Mouse (Mus musculus) megakaryocyte, embryonic 14.5 days (primary cell): ENCODE measurements at regions not wholly inside any gene's neighbourhood (a gene's known extent, or its start where the extent isn't known, plus 50 kb on each side); places are given as distances from the start of the nearest gene placed in this dataset.

Experiments used
- H3K27me3 ChIP-seq: replicated peaks from 2 replicates; pipeline ENCODE3; 2012; ENCODE audit warnings: inconsistent platforms
- H3K36me3 ChIP-seq: replicated peaks from 2 replicates; pipeline ENCODE3; 2012; ENCODE audit warnings: low read length, inconsistent platforms, mixed read lengths
- H3K4me1 ChIP-seq: 2 replicates; pipeline ENCODE4 v1.6.1; 2012; ENCODE audit warnings: inconsistent platforms
- H3K4me3 ChIP-seq: replicated peaks from 2 replicates; pipeline ENCODE3; 2012; ENCODE audit warnings: moderate library complexity, mild to moderate bottlenecking, inconsistent platforms
- H3K9me3 ChIP-seq: 2 replicates; pipeline ENCODE4 v1.6.1; 2012; ENCODE audit warnings: inconsistent platforms
- FLI1 ChIP-seq: IDR thresholded peaks from 2 replicates; pipeline ENCODE4 v1.6.1; 2012; ENCODE audit warnings: low read length, inconsistent platforms, mixed read lengths
- GATA1 ChIP-seq: IDR thresholded peaks from 3 replicates; pipeline ENCODE4 v1.6.1; 2012; ENCODE audit warnings: mixed read lengths, low read length, inconsistent platforms, borderline replicate concordance

- no peaks in the 10 kb centered on the region for H3K4me1 ChIP-seq
- TF ChIP-seq GATA1 = no peak
- TF ChIP-seq FLI1 = no peak
- H3K4me3 ChIP-seq = no peak overlapping the region
- no peaks in the 10 kb centered on the region for H3K36me3 ChIP-seq
- H3K27me3 ChIP-seq = no peaks in the 10 kb centered on the region
- peaks cover 10% of the 10 kb centered on the region; the same call in 1 of the 2 replicates for H3K9me3 ChIP-seq
These were observed 128.2 kb downstream of the Inhbb start for GRCm38 (mm10) chr1:119293839-119294238.

GRCm38 (mm10) chr1:119292216-119292615 lies 129.8 kb downstream of the Inhbb start:
- H3K9me3 ChIP-seq = peaks cover 18% of the 10 kb centered on the region

DNA sequence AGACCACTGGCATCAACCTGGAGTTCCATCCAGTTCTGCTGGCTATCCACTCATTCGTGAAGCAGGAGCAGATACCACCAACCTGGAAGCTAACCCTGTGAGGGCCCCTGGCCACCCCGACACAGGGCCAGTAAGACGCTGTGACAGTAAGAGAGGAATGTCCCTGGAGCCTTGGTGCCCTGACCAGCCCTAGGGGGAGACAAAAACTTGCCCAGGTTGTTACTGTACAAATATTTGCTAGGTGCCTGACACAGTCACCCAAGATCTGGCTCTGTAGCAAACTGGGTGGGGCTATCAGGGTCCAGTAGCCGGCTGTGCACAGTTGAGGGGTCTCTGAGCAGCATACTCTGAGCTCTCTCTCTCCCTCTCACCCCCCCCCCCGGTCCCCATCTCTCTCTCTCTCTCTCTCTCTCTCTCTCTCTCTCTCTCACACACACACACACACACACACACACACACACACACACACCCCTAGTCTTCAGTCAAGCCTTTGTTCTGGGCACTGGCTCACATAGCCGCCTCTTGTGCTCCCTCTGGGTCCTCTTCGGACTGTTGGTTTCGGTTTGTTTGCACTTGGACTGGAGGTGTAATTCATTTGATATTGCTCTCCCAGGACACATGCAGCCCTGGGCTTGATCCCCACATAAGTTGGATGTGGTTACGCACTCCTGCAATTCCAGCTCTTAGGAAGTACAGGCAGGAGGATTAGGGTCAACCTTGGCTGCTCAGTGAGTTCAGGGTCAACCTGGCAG lies 131.7 kb downstream of the Inhbb start:
- H3K4me3 ChIP-seq = no peak overlapping the region
- H3K36me3 ChIP-seq = no peaks in the 10 kb centered on the region
- TF ChIP-seq FLI1 (no peak), GATA1 (no peak)
- H3K9me3 ChIP-seq = peaks cover 21% of the 10 kb centered on the region
- H3K4me1 ChIP-seq = no peaks in the 10 kb centered on the region
- H3K27me3 ChIP-seq = no peaks in the 10 kb centered on the region

More at GRCm38 (mm10) chr1:119292216-119292615, 129.8 kb downstream of the Inhbb start:
- H3K36me3 ChIP-seq = no peaks in the 10 kb centered on the region
- no peaks in the 10 kb centered on the region for H3K27me3 ChIP-seq
- TF ChIP-seq FLI1 (no peak), GATA1 (no peak)
- no peak overlapping the region for H3K4me3 ChIP-seq
- no peaks in the 10 kb centered on the region for H3K4me1 ChIP-seq

DNA sequence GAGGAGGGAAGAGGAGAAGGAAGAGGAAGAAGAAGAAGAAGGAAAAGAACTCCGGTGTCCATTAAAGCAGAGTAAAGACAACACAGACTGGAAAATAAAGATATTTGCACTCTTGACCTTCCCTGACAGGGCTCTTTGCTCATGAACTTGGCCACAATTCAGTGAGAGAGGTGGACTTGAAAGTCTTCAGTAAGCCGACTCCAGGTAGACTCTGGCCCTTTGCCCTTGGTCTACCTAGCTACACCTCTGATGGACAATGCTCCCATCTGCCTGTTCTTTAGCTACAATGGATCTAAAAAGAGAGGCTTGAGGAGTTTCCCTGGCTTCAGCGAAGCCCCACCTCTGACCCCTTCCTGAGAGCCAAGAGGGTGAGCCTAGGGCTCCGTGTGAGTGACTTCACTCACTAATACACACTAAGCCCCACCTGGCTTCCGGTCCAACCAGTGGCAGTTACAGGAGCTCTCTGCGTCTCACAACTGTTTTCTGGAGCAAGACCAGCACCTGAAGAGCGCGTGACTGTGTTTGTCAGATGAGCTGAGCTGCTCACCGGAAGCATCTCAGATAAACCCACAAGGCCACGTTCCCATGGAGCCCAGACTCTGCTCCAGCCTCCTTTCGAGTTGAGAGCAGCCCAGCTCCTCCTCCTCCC lies 132.4 kb downstream of the Inhbb start:
- Histone ChIP-seq H3K4me1 (no peaks in the 10 kb centered on the region), H3K36me3 (no peaks in the 10 kb centered on the region), H3K4me3 (no peak overlapping the region), H3K9me3 (peaks cover 21% of the 10 kb centered on the region), H3K27me3 (no peaks in the 10 kb centered on the region)
- no peak for TF ChIP-seq GATA1
- TF ChIP-seq FLI1 = no peak

GRCm38 (mm10) chr1:119282416-119282815 lies 139.6 kb downstream of the Inhbb start:
- peaks cover 3% of the 10 kb centered on the region; the same call in 1 of the 2 replicates for H3K9me3 ChIP-seq
- H3K4me3 ChIP-seq = no peak overlapping the region
- no peaks in the 10 kb centered on the region for H3K4me1 ChIP-seq
- H3K36me3 ChIP-seq = no peaks in the 10 kb centered on the region
- TF ChIP-seq FLI1 (no peak), GATA1 (no peak)
- H3K27me3 ChIP-seq = no peaks in the 10 kb centered on the region

GRCm38 (mm10) chr1:119279261-119279660 lies 142.8 kb downstream of the Inhbb start:
- TF ChIP-seq GATA1 (no peak), FLI1 (no peak)
- Histone ChIP-seq H3K4me3 (no peak overlapping the region), H3K9me3 (no peaks in the 10 kb centered on the region; the same call in 1 of the 2 replicates), H3K36me3 (no peaks in the 10 kb centered on the region), H3K27me3 (no peaks in the 10 kb centered on the region), H3K4me1 (no peaks in the 10 kb centered on the region)

DNA sequence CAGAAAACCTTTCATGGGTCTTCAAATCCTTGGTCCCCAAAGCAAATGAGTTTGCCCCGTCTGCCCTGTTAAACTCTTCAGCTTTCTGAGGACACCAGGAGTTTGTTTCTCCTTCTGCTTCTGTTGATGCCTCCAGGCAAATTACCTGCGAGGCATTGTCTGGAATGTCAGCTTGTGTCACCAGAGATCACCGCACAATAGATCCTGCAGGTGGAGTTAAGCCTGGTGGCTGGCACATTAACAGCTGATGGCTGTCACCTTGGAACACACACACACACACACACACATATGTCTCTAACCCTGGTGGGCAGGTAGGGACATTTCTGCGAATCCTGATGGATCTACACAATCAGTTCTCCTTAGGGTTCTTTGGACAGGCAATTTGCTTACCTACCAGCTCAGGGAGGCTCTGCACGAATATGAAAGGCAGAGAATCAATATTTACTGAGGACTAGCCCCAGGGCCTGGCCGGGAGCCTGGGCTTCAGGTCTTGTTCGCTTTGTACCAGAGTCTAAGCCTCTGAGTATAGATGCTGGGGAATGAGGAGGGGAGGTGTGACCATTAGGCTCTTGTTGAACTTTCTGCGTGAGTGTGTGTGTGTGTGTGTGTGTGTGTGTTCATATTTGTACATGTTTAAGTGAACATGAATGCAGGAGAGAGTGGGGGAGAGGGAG lies 143.4 kb downstream of the Inhbb start:
- no peaks in the 10 kb centered on the region; the same call in 1 of the 2 replicates for H3K9me3 ChIP-seq
- no peaks in the 10 kb centered on the region for H3K4me1 ChIP-seq
- H3K4me3 ChIP-seq = no peak overlapping the region
- H3K36me3 ChIP-seq = no peaks in the 10 kb centered on the region
- no peak for TF ChIP-seq FLI1
- no peak for TF ChIP-seq GATA1
- no peaks in the 10 kb centered on the region for H3K27me3 ChIP-seq

DNA sequence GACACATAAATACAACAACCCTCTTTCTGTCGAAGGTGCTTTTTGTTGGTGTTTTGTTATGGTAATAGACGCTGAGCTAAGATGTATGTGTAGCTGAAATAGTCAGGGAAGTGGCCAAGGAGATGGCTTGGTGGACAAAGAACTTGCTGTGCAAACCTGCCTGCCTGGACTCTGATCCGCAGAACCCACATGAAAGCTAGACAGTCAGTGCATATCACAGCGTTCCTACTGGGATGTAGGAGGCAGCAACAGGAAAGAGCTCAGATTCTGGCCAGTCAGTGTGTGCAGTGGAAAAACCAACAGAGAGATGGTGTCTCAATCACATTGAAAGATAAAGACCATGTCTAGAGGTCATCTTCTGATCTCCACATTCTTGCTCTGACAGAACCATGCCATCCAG lies 144.1 kb downstream of the Inhbb start:
- Histone ChIP-seq H3K4me3 (no peak overlapping the region), H3K4me1 (no peaks in the 10 kb centered on the region), H3K27me3 (no peaks in the 10 kb centered on the region), H3K9me3 (peaks cover under 1% of the 10 kb centered on the region), H3K36me3 (no peaks in the 10 kb centered on the region)
- TF ChIP-seq GATA1 (no peak), FLI1 (no peak)

DNA sequence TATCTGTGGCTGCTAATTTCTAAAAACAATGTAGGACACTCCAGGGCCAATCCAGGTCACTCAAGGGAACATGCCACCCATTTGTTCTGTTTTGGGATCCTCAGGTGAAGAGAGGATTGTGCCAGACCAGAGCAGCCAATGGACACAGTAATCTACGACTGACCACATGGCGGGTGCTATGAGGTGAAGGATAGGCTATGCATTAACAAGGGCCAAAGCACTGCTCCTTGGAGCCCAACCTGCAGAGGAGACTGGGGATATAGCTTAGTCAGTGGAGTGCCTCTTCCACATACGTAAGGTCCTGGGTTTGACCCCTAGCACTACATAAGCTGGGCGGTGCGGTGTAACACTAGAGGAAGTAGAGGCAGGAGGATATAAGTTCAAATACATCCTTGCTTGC lies 156.0 kb downstream of the Inhbb start:
- H3K4me1 ChIP-seq = no peaks in the 10 kb centered on the region
- TF ChIP-seq FLI1 (no peak), GATA1 (no peak)
- peaks cover 48% of the 10 kb centered on the region for H3K9me3 ChIP-seq
- no peaks in the 10 kb centered on the region for H3K27me3 ChIP-seq
- H3K4me3 ChIP-seq = no peak overlapping the region
- H3K36me3 ChIP-seq = no peaks in the 10 kb centered on the region

DNA sequence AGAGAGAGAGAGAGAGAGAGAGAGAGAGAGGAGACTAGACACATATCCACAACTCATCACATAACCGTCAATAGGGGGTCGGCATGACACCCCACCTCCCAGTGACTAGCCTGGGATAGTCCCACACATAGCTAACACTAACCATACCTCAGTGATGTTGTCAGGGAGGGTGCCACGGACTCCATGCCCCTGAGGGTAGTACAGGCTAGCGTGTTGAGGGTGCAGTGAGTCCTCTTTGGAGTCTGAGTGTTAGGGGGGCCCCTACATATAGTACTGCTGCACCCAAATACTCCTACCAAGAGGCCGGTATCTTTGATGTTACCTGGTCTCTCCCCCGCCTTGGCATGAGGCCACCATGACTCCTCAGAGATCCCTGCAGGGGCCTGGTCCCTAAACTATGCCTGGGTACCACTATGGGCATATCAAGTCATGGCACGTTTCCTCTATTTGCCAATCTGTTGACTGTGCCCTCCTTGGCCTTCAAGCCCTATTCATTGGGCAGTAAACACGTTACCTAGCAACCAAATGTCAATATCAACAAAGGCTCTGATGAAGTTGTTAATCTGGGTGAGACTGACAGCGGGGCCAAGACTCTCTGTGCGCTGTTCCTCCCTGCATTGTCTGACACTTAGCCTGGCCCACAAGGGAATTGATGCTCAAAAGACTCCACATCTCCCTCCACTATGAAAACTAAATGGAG lies 156.7 kb downstream of the Inhbb start:
- no peaks in the 10 kb centered on the region for H3K4me1 ChIP-seq
- no peak overlapping the region for H3K4me3 ChIP-seq
- no peaks in the 10 kb centered on the region for H3K36me3 ChIP-seq
- no peak for TF ChIP-seq FLI1
- no peak for TF ChIP-seq GATA1
- peaks cover 48% of the 10 kb centered on the region for H3K9me3 ChIP-seq
- no peaks in the 10 kb centered on the region for H3K27me3 ChIP-seq
